Mouse (Mus musculus) CH12.LX (cell line): ENCODE measurements at regions not wholly inside any gene's neighbourhood (a gene's known extent, or its start where the extent isn't known, plus 50 kb on each side); places are given as distances from the start of the nearest gene placed in this dataset.

Source experiments
- CTCF ChIP-seq, 2 experiments: IDR thresholded peaks in 1 of 2; conservative IDR thresholded peaks in 1 of 2; 2 replicates each; pipeline ENCODE4 v1.5.1; 2011 to 2012; ENCODE audit warnings: low read depth in 2 of 2, low read length in 2 of 2, improper control_type of control experiment in 1 of 2, inconsistent platforms in 1 of 2, mild to moderate bottlenecking in 1 of 2, moderate library complexity in 1 of 2
- ELF1 ChIP-seq: IDR thresholded peaks from 2 replicates; pipeline ENCODE4 v1.6.1; 2014; ENCODE audit warnings: low read depth, mild to moderate bottlenecking, inconsistent platforms, low read length, improper control_type of control experiment
- EP300 ChIP-seq: IDR thresholded peaks from 2 replicates; pipeline ENCODE4 v1.6.1; 2011; ENCODE audit warnings: low read length, improper control_type of control experiment
- ETS1 ChIP-seq: conservative IDR thresholded peaks from 2 replicates; pipeline ENCODE4 v1.6.1; 2012; ENCODE audit warnings: low read depth, mild to moderate bottlenecking, inconsistent platforms, low read length, improper control_type of control experiment, moderate library complexity
- HCFC1 ChIP-seq: IDR thresholded peaks from 2 replicates; pipeline ENCODE4 v1.6.1; 2012; ENCODE audit warnings: low read depth, mild to moderate bottlenecking, inconsistent platforms, low read length, improper control_type of control experiment
- MAZ ChIP-seq: IDR thresholded peaks from 2 replicates; pipeline ENCODE4 v1.6.1; 2012; ENCODE audit warnings: low read depth, mild to moderate bottlenecking, inconsistent platforms, low read length, improper control_type of control experiment, moderate library complexity
- MEF2A ChIP-seq: IDR thresholded peaks from 2 replicates; pipeline ENCODE4 v1.6.1; 2014; ENCODE audit warnings: low read depth, mild to moderate bottlenecking, inconsistent platforms, low read length, improper control_type of control experiment, borderline replicate concordance
- POLR2A ChIP-seq: IDR thresholded peaks from 2 replicates; pipeline ENCODE4 v1.6.1; 2011; ENCODE audit warnings: low read depth, mild to moderate bottlenecking, improper control_type of control experiment, low read length
- POLR2AphosphoS2 ChIP-seq: IDR thresholded peaks from 2 replicates; pipeline ENCODE4 v1.6.1; 2011; ENCODE audit warnings: low read depth, low read length, improper control_type of control experiment
- RAD21 ChIP-seq: IDR thresholded peaks from 2 replicates; pipeline ENCODE4 v1.6.1; 2011; ENCODE audit warnings: low read depth, mild to moderate bottlenecking, low read length, improper control_type of control experiment, moderate library complexity
- UBTF ChIP-seq: IDR thresholded peaks from 2 replicates; pipeline ENCODE4 v1.6.1; 2012; ENCODE audit warnings: low read depth, mild to moderate bottlenecking, inconsistent platforms, low read length, improper control_type of control experiment, moderate library complexity
- ZMIZ1 ChIP-seq: IDR thresholded peaks from 2 replicates; pipeline ENCODE4 v1.6.1; 2012; ENCODE audit warnings: low read depth, mild to moderate bottlenecking, inconsistent platforms, low read length, improper control_type of control experiment
- ZNF384 ChIP-seq: IDR thresholded peaks from 2 replicates; pipeline ENCODE4 v1.6.1; 2012; ENCODE audit warnings: low read depth, low read length, improper control_type of control experiment, inconsistent platforms

DNA sequence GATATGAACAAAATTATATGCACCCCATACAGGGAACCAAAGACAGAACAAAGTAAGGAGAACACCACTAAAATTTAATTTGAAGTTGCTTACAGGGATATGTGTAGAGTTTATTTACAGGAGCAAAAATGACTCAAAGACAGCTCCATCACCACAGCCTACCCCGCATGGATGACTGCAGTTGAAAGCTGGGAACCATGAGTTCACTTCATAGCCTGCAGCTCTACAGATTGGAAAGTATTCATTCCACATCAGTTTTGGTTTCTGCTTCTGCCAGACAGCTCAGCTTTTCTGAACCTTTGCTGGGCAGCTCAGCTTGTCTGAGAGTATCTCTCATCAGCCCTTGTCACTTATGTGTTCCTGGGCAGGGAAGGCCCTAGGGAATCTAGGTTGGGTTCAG, 160.6 kb upstream of the Sema3d start:
- TF ChIP-seq MAZ (no peak), CTCF (conservative IDR thresholded peaks at IDR 0.05 in 1 of 2, IDR thresholded peaks at IDR 0.05 in 1 of 2; ENCODE audit: low read depth in 2 of 2, low read length in 2 of 2) (no peak), HCFC1 (no peak), EP300 (no peak), UBTF (no peak), POLR2A (no peak), POLR2AphosphoS2 (no peak), ELF1 (no peak), ZNF384 (no peak), RAD21 (no peak), MEF2A (no peak), ETS1 (no peak), ZMIZ1 (no peak)
